Mouse (Mus musculus): Measurements from ENCODE around the gene Hist1h3e. TPM values are rescaled to one million over a fixed set of nuclear protein-coding genes. Genes with fewer than 3 reads are reported as not detected.
A peak's percentile ranks its signal among the peaks of the same experiment; 100 is the strongest.

Hist1h3e gene
- polyA plus RNA-seq, 1 experiment, result 36.8 TPM

DNA sequence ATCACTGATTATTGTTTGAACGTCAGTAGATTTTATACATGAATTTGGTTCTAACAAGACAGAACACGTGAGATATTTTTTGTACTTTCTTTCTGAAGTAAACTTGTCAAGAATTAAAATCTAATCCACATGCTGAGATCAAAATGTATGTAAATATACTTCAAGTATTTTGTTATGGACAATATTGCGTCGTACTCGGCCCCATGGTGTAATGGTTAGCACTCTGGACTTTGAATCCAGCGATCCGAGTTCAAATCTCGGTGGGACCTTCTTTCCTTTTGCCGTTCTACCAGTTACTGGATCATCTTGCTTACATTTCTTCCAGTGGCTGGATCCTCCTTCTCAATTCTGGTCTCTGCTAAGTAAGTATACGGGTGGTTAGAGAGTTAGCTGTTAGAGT, 42.8 kb downstream of the Hist1h3e start:
- WGBS, result 2% methylated on average over 10 of the region's 10 CpGs

GRCm38 (mm10) chr13:23518885-23519284, 43.3 kb downstream of the Hist1h3e start:
- Histone ChIP-seq H3K27me3 (ENCODE audit: control insufficient read depth, insufficient read depth, low read length) (no peaks in the 10 kb centered on the region), H3K27ac (ENCODE audit: insufficient read depth, low read length) (no peak overlapping the region), H3K36me3 (ENCODE audit: control insufficient read depth, insufficient read depth, low read length) (no peaks in the 10 kb centered on the region), H3K4me3 (ENCODE audit: extremely low read depth, insufficient read depth, insufficient read length) (no peak overlapping the region), H3K4me1 (ENCODE audit: control insufficient read depth, insufficient read depth, insufficient read length) (no peaks in the 10 kb centered on the region)
- WGBS, result under 1% methylated on average over 6 of the region's 6 CpGs
- TF ChIP-seq CTCF (IDR thresholded peaks at IDR 0.05; ENCODE audit: extremely low read depth, insufficient read depth, insufficient read length, insufficient replicate concordance), result no peak
- TF ChIP-seq POLR2A (IDR thresholded peaks at IDR 0.05; ENCODE audit: low read depth, low read length), result no peak
- peak; percentile 66 to 69 for DNase-seq (ENCODE audit: low read depth in 1 of 2, low spot score in 2 of 2)

More for the DNA sequence above, 42.8 kb downstream of the Hist1h3e start:
- Histone ChIP-seq H3K4me1 (ENCODE audit: control insufficient read depth, insufficient read depth, insufficient read length) (no peaks in the 10 kb centered on the region), H3K36me3 (ENCODE audit: control insufficient read depth, insufficient read depth, low read length) (no peaks in the 10 kb centered on the region), H3K27me3 (ENCODE audit: control insufficient read depth, insufficient read depth, low read length) (no peaks in the 10 kb centered on the region), H3K27ac (ENCODE audit: insufficient read depth, low read length) (no peak overlapping the region), H3K4me3 (ENCODE audit: extremely low read depth, insufficient read depth, insufficient read length) (peak overlapping the region; percentile 13; the same call in 1 of the 2 replicates)
- TF ChIP-seq CTCF (IDR thresholded peaks at IDR 0.05; ENCODE audit: extremely low read depth, insufficient read depth, insufficient read length, insufficient replicate concordance), result no peak
- no peak for TF ChIP-seq POLR2A (IDR thresholded peaks at IDR 0.05; ENCODE audit: low read depth, low read length)
- peak in 1 of 2 experiments; percentile 49 for DNase-seq (ENCODE audit: low read depth in 1 of 2, low spot score in 2 of 2)

DNA sequence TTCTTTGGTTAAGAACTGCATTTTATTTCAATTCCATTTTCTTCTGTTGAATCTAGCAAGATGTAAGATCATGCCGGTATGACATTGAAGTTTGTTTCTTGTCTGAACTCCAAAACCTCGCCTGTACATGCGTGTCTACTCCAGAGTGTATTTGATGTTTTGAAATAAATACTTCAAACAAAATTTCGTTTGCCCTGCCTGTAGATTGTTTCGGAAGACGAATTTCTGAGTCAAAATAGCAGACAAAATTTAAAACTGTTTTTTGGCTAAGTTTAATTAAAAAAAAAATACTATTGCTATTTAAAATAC, 43.9 kb downstream of the Hist1h3e start:
- Histone ChIP-seq H3K27ac (ENCODE audit: insufficient read depth, low read length) (no peak overlapping the region), H3K27me3 (ENCODE audit: control insufficient read depth, insufficient read depth, low read length) (no peaks in the 10 kb centered on the region), H3K4me1 (ENCODE audit: control insufficient read depth, insufficient read depth, insufficient read length) (no peaks in the 10 kb centered on the region), H3K4me3 (ENCODE audit: extremely low read depth, insufficient read depth, insufficient read length) (peak overlapping the region; percentile 44; the same call in 1 of the 2 replicates), H3K36me3 (ENCODE audit: control insufficient read depth, insufficient read depth, low read length) (no peaks in the 10 kb centered on the region)
- WGBS, result under 1% methylated on average over 6 of the region's 6 CpGs
- no peak for DNase-seq (ENCODE audit: low read depth in 1 of 2, low spot score in 2 of 2)
- TF ChIP-seq POLR2A (IDR thresholded peaks at IDR 0.05; ENCODE audit: low read depth, low read length) (no peak), CTCF (IDR thresholded peaks at IDR 0.05; ENCODE audit: extremely low read depth, insufficient read depth, insufficient read length, insufficient replicate concordance) (no peak)

- under 1% methylated on average over 27 of the region's 27 CpGs for WGBS
- no peak for TF ChIP-seq CTCF (IDR thresholded peaks at IDR 0.05; ENCODE audit: extremely low read depth, insufficient read depth, insufficient read length, insufficient replicate concordance)
- Histone ChIP-seq H3K27ac (ENCODE audit: insufficient read depth, low read length) (no peak overlapping the region), H3K4me3 (ENCODE audit: extremely low read depth, insufficient read depth, insufficient read length) (peak overlapping the region; percentile 66), H3K36me3 (ENCODE audit: control insufficient read depth, insufficient read depth, low read length) (no peaks in the 10 kb centered on the region), H3K4me1 (ENCODE audit: control insufficient read depth, insufficient read depth, insufficient read length) (no peaks in the 10 kb centered on the region), H3K27me3 (ENCODE audit: control insufficient read depth, insufficient read depth, low read length) (no peaks in the 10 kb centered on the region)
- DNase-seq (ENCODE audit: low read depth in 1 of 2, low spot score in 2 of 2), result peak; percentile 71 to 77
These were observed 44.4 kb downstream of the Hist1h3e start for GRCm38 (mm10) chr13:23517603-23518294.

GRCm38 (mm10) chr13:23516822-23517602, 45.2 kb downstream of the Hist1h3e start:
- no peak for TF ChIP-seq CTCF (IDR thresholded peaks at IDR 0.05; ENCODE audit: extremely low read depth, insufficient read depth, insufficient read length, insufficient replicate concordance)
- no peak for TF ChIP-seq POLR2A (IDR thresholded peaks at IDR 0.05; ENCODE audit: low read depth, low read length)
- no peaks in the 10 kb centered on the region for H3K27me3 ChIP-seq (ENCODE audit: control insufficient read depth, insufficient read depth, low read length)
- no peak overlapping the region for H3K27ac ChIP-seq (ENCODE audit: insufficient read depth, low read length)
- no peaks in the 10 kb centered on the region for H3K36me3 ChIP-seq (ENCODE audit: control insufficient read depth, insufficient read depth, low read length)
- no peaks in the 10 kb centered on the region for H3K4me1 ChIP-seq (ENCODE audit: control insufficient read depth, insufficient read depth, insufficient read length)
- peak; percentile 64 to 65 for DNase-seq (ENCODE audit: low read depth in 1 of 2, low spot score in 2 of 2)
- WGBS, result under 1% methylated on average over 19 of the region's 19 CpGs
- peak overlapping the region; percentile 66 for H3K4me3 ChIP-seq (ENCODE audit: extremely low read depth, insufficient read depth, insufficient read length)

GRCm38 (mm10) chr13:23515826-23516620, 46.1 kb downstream of the Hist1h3e start:
- H3K4me1 ChIP-seq (ENCODE audit: control insufficient read depth, insufficient read depth, insufficient read length), result no peaks in the 10 kb centered on the region
- no peaks in the 10 kb centered on the region for H3K27me3 ChIP-seq (ENCODE audit: control insufficient read depth, insufficient read depth, low read length)
- H3K36me3 ChIP-seq (ENCODE audit: control insufficient read depth, insufficient read depth, low read length), result no peaks in the 10 kb centered on the region
- no peak overlapping the region for H3K27ac ChIP-seq (ENCODE audit: insufficient read depth, low read length)
- 72% methylated on average over 15 of the region's 15 CpGs for WGBS
- TF ChIP-seq CTCF (IDR thresholded peaks at IDR 0.05; ENCODE audit: extremely low read depth, insufficient read depth, insufficient read length, insufficient replicate concordance) (no peak), POLR2A (IDR thresholded peaks at IDR 0.05; ENCODE audit: low read depth, low read length) (no peak)
- H3K4me3 ChIP-seq (ENCODE audit: extremely low read depth, insufficient read depth, insufficient read length), result no peak overlapping the region
- no peak for DNase-seq (ENCODE audit: low read depth in 1 of 2, low spot score in 2 of 2)

All from spleen, adult 2 months (tissue).